Mouse (Mus musculus) heart, adult 18-20 months (tissue): ENCODE data around the gene Agap2. TPM values are rescaled to one million over a fixed set of nuclear protein-coding genes. Genes with fewer than 3 reads are reported as not detected.
"Not testable (repeated sequence)": the region's sequence is repeated elsewhere in the genome, so short reads cannot be mapped to it uniquely, and the experiment has no call there.

ENCODE experiments used
- DNase-seq, 2 experiments: peaks; one replicate each; pipeline ENCODE4 v3.0.0; 2021 to 2022; ENCODE audit warnings: mixed read lengths in 1 of 2
- total RNA-seq, 2 experiments: library from RNA; stranded (reverse); gene quantifications; 2 replicates each; pipeline ENCODE4 v1.2.3; 2021

Agap2 gene
- total RNA-seq, 2 experiments from 2014 or later = 4.2 to 6.1 TPM

DNA sequence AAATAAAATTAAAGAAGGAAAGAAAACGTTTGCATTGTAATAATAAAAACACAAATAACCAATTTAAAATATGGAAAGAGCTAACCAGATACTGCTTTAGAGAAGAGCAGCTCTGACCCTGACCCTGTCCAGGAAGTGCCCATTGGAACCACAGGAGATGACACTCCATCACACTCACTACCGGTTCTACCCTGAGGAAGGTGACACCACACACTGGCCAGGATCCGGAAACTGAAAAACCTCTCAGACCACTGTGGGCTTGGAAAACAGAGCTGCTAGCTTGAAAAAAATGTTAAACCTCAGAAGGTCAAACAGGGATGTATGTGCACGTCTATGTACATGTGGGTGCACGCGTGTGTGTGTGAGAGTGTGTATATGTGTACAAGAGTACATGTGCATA, 26.1 kb downstream of the Agap2 start:
- no peak for DNase-seq

DNA sequence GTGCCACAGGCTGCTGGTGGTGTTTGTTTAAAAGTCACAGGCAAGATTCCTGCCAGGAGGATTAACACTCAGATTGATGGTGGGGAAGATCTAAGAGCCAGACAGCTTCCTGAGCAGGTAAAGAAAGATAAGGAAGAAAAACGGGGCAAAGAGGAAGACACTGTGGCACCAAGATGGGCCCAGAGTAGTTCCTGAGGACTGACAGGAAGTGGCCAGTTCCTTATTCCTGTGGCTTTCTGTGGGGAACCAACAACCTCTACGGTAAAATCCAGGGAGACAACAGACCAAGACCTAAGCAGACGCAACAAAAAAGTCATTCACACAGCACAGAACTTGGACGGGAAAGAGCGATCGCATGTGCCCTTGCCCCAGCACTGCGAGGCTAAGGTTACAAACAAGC, 28.5 kb downstream of the Agap2 start:
- DNase-seq = no peak

DNA sequence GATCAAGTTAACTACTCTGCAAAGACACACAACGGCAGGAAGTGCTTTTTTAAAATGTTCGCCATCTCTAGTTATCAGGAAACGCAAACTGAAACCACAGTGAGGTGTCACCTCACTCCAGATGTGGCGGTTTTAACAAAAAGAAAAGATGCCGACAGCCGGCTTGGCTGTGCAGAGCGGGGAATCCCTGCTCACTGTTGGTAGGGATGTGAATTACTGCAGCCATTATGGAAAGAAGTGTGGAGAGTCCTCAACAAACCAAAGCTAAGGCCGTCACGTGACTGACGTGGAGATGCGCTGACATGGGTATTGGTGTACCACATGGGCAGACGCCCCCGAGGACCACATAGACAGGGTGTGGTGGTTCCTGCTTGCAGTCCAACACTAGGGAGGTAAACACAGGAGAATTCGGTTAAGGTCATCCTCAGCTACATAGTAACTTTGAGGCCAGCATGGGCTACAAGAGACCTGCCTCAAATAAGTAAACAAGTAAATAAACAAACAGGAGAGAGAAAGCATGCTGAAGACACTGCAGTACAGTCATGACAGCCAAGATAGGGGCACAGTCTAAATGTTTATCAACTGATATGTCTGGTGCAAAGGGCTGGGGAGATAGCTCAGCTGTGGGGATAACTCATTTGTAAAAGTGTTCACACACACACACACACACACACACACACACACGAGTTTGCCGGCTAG, 32.6 kb downstream of the Agap2 start:
- DNase-seq = no peak

GRCm38 (mm10) chr10:127108262-127108583, 33.1 kb downstream of the Agap2 start:
- no peak for DNase-seq

DNA sequence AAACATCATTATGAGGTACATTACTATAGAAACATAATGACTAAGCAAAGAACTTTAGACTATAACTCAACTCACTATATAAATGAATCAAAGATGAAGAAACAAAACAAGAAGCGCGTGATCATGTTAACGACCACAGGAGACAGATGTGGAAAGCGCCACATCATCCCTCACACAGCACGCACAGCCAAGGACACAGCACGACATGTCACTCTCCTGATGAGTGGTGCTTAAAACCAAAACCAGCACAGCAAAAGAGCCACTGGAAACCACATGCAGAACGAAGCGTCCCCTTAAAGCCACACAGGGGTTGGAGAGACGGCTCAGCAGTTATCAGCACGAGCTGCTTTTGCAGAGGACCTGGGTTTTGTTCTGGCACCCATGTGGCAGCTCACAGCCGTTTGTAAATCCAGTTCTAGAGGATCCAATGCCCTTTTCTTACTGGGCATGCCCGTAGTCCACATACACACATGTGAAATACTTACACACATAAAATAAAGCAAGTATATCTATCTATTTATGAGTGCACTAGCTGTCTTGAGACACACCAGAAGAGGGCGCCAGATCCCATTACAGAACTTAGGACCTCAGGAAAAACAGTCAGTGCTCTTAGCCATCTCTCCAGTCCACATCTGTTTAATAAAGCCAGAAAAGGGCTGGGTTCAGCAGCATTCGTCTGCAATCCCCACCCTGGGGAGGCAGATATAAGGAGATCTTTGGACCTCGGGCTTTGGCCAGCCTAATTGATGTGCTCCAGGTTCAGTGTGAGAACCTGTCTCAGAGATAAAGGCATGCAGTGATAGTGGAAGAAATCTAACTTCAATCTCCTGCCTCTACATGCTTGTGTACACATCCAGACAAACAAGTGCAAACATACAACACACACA, 36.2 kb downstream of the Agap2 start:
- DNase-seq = no peak

DNA sequence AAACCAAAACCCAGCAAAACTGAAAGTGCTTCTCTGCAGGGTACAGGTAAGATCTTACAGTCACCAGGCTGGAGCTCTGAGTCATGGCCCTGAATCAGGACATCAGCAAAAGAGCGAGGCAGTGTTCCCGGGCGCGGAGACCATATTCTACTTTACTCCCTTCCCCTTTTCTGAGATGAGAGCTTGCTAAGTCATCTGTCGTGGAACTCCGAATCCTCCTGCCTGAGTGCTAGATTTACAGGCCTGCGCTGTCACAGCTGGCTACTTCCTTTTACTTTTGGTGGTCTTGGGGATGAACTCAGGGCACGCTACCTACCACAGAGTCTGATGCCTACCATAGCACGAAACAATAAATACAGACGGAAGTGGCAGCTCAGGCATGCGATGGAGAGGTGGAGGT, 39.3 kb downstream of the Agap2 start:
- DNase-seq = no peak

- DNase-seq = no peak
These were observed 40.0 kb downstream of the Agap2 start for GRCm38 (mm10) chr10:127115068-127115467.

- no peak for DNase-seq
These were observed 43.4 kb downstream of the Agap2 start for GRCm38 (mm10) chr10:127118470-127118869.

DNA sequence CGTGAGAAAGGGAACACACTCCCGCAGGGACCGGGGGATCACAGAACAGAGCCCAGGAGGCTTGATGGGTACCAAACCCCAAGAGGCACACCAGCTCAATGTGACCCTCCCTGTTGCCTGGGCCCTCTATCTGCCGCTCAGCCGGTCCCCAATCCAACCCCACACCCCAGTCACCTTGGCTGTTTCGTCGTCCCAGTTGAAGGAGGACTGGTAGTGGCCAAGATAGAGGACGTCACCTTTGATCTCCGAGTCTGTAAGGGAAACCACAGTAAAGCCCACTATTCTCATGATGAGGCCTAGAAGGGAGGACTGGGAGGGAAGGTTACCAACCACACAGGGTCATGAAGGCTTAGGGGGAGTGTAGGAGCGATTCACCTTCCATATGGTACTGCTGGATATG, 44.1 kb downstream of the Agap2 start:
- DNase-seq = no peak

GRCm38 (mm10) chr10:127120301-127121065, 45.4 kb downstream of the Agap2 start:
- DNase-seq = no peak

DNA sequence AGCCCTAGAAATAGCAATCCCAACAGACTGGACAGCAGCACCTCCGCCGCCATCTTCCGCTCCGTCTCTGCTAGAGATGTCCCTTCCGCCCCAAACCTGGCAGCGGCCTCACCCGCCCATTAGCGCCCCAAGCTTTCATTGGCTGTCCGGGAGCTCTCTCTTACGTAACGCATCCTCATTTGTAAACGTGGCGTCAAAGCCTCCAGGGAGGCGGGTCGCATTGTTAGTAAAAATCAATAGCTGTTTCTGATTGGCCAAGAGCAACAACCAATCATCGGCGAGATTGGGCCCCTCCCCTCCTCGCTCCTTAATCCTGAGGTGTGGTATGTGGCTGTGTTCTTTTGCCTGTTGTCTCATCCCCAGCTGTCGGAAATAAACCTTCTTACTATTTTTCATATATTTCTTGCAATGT, 46.0 kb downstream of the Agap2 start, which contains the start of gene Os9:
Os9 (minus strand) TSS at position 66 of the 412 bp plus-strand sequence.
- DNase-seq = peak; percentile 98

- no peak for DNase-seq
These were observed 46.9 kb downstream of the Agap2 start for GRCm38 (mm10) chr10:127122018-127122417.

DNA sequence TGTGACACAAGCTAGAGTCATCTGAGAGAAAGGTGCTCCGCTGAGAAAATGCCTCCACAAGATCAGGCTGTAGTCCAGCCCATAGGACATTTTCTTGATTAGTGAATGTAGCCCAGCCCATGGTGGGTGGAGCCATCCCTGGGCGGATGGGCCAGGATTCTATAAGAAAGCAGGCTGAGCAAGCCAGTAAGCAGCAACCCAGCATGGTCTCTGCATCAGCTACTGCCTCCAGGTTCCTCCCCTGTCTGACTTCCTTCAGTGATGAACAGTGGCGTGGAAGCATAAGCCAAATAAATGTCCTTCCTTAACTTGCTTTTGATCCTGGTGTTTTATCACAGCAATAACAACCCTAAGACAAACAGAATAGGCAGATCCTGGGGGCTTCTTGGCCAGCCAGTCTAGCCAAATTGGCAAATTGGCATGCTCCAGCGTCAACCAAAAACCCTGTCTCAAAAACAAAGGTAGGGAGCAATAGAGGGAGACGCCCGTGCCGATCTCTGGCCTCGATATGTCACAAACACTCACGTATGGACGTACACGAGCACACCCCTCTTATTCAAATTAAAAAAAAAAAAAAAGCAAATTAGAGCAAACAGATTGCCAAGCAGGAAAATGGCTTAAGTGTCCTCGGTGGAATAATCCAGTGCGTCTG, 47.8 kb downstream of the Agap2 start:
- peak in 1 of 2 experiments; percentile 23 for DNase-seq

DNA sequence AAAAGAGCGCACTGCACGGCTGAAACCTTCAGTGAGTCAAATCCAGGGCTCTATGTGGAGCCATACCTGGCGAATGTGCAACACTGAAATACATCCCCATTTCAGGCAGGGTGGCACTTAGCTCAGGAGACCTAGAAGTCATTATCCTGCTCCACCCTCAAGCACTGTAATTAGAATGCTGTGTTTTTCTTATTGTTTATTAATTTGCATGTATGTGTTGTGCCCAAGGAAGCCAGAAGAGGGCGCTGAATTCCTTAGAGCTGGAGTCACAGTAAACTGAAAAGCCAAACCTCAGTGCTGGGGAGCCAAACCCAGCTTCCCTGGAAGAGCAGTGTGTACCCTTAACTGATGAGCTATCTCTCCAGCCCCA, 48.3 kb downstream of the Agap2 start:
- peak; percentile 59 to 83 for DNase-seq

GRCm38 (mm10) chr10:127125210-127126001, 50.3 kb downstream of the Agap2 start:
- DNase-seq = no peak

GRCm38 (mm10) chr10:127126579-127126978, 51.5 kb downstream of the Agap2 start:
- no peak for DNase-seq

DNA sequence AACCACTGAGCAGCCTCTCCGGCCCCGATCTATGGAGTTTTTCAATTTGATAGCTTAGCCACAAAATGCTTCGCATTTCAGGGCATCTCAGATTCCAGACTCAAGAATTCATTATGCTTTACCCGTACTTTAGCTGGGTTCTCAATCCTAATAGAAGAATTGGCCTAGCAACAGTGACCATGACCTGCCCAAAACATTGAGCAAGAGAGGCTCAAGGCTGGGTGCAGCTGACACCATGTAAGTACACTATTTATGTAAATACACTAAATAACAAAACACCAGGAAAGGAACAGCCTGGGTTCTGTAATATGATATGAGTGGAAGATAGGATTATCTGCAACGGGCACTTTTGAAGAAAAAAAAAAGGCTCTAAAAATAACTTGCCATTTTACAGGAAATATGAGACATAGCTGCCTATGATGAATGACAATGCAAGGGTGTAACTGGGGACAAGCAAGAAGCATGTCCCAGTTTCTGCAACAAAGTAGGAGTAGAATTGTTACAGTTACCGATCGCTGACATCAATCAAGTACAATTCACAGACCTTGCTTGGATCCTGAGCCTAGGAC, 52.7 kb downstream of the Agap2 start:
- DNase-seq = no peak

DNA sequence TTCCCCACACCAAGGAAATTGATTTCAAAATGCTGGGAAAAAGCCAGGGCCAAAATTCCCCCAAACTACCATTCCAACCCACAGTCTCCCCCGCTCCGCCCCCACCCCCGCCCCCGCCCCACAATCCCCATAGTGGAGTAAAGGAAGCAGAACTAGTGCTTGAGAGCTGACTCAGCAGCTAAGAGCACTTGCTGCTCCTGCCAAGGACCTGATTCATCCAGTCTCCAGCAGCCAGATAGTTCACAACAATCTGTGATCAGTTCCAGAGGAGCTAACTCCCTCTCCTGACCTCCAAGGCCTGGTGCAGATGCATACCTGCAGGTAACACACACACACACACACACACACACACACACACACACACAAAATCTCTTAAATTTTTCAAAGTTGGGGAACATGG, 54.3 kb downstream of the Agap2 start:
- no peak for DNase-seq

DNA sequence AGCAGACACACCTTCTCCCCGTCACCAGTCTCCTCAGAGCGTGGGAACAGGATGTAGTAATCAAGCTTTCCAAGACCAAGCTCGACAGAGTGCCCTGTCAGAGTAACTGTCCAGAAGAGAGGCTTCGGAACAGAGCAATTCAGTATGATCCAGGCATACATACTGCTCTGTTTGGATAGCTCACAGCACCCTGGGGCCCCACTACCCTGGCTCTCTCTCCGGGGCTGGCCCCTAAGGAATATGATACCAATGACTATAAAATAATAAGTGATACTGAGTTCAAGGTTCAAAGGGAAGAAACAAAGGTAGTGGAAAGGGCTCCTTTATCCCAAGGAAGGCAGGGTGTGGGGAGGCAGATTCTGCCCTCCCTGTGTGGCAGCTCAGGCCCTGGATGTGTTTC, 57.4 kb downstream of the Agap2 start:
- DNase-seq = no peak

GRCm38 (mm10) chr10:127134394-127135035, 59.4 kb downstream of the Agap2 start:
- DNase-seq = not testable (repeated sequence)
